Mouse (Mus musculus) thymus, postnatal 4 days (tissue): ENCODE data around the gene Cldn10.

Experiments used
- DNase-seq: peaks from one replicate; pipeline ENCODE4 v3.0.0; 2021

Cldn10 gene

GRCm38 (mm10) chr14:118829331-118830095, 41.8 kb downstream of the Cldn10 start:
- no peak for DNase-seq

- DNase-seq: no peak
Measured at GRCm38 (mm10) chr14:118831597-118831996, 43.9 kb downstream of the Cldn10 start.

- no peak for DNase-seq
Measured at GRCm38 (mm10) chr14:118833241-118833640, 45.5 kb downstream of the Cldn10 start.

GRCm38 (mm10) chr14:118834313-118834712, 46.6 kb downstream of the Cldn10 start:
- DNase-seq: peak; percentile 58

- DNase-seq: no peak
Measured at GRCm38 (mm10) chr14:118836145-118836544, 48.4 kb downstream of the Cldn10 start.

GRCm38 (mm10) chr14:118836754-118837153, 49.0 kb downstream of the Cldn10 start:
- DNase-seq: no peak

GRCm38 (mm10) chr14:118838556-118839120, 50.9 kb downstream of the Cldn10 start:
- peak; percentile 61 for DNase-seq

GRCm38 (mm10) chr14:118839416-118839815, 51.7 kb downstream of the Cldn10 start:
- DNase-seq: peak; percentile 38

GRCm38 (mm10) chr14:118840027-118840426, 52.3 kb downstream of the Cldn10 start:
- DNase-seq: no peak

- DNase-seq: no peak
Measured at GRCm38 (mm10) chr14:118842353-118842752, 54.6 kb downstream of the Cldn10 start.

GRCm38 (mm10) chr14:118846834-118847233, 59.1 kb downstream of the Cldn10 start:
- no peak for DNase-seq

GRCm38 (mm10) chr14:118848171-118848570, 60.5 kb downstream of the Cldn10 start:
- no peak for DNase-seq

- DNase-seq: no peak
Measured at GRCm38 (mm10) chr14:118850011-118850695, 62.4 kb downstream of the Cldn10 start.

GRCm38 (mm10) chr14:118850696-118851035, 63.0 kb downstream of the Cldn10 start:
- no peak for DNase-seq

- no peak for DNase-seq
Measured at GRCm38 (mm10) chr14:118851496-118852107, 63.9 kb downstream of the Cldn10 start.

- DNase-seq: peak; percentile 68
Measured at GRCm38 (mm10) chr14:118854371-118855114, 66.8 kb downstream of the Cldn10 start.

- DNase-seq: peak; percentile 67
Measured at GRCm38 (mm10) chr14:118855141-118855800, 67.6 kb downstream of the Cldn10 start.

GRCm38 (mm10) chr14:118856563-118856962, 68.9 kb downstream of the Cldn10 start:
- DNase-seq: no peak

- DNase-seq: no peak
Measured at GRCm38 (mm10) chr14:118858318-118858717, 70.6 kb downstream of the Cldn10 start.

- DNase-seq: peak; percentile 53
Measured at GRCm38 (mm10) chr14:118862253-118862652, 74.5 kb downstream of the Cldn10 start.

- DNase-seq: no peak
Measured at GRCm38 (mm10) chr14:118864905-118865304, 77.2 kb downstream of the Cldn10 start.
